Mouse (Mus musculus): ENCODE results near the gene Gm10309.

The Gm10309 gene

GRCm38 (mm10) chr17:86505183-86505631 is at the start of gene Gm10309:
TSS of gene Gm10309 (minus strand) at chr17:86505232.
- DNase-seq (ENCODE audit: low spot score) = no peak

- no peak for DNase-seq (ENCODE audit: low spot score)
These were observed 47.0 kb upstream of the Gm10309 start for GRCm38 (mm10) chr17:86551995-86552394.

- DNase-seq (ENCODE audit: low spot score) = no peak
These were observed 46.5 kb upstream of the Gm10309 start for GRCm38 (mm10) chr17:86551561-86551960.

GRCm38 (mm10) chr17:86549128-86549527 is 44.1 kb upstream of the Gm10309 start:
- DNase-seq (ENCODE audit: low spot score) = no peak

- DNase-seq (ENCODE audit: low spot score) = no peak
These were observed 41.5 kb upstream of the Gm10309 start for GRCm38 (mm10) chr17:86546529-86546928.

- no peak for DNase-seq (ENCODE audit: low spot score)
These were observed 34.9 kb upstream of the Gm10309 start for GRCm38 (mm10) chr17:86539881-86540430.

- peak; percentile 69 for DNase-seq (ENCODE audit: low spot score)
These were observed 31.0 kb upstream of the Gm10309 start for GRCm38 (mm10) chr17:86535827-86536656.

GRCm38 (mm10) chr17:86535096-86535495 is 30.1 kb upstream of the Gm10309 start:
- DNase-seq (ENCODE audit: low spot score) = no peak

- DNase-seq (ENCODE audit: low spot score) = no peak
These were observed 28.5 kb upstream of the Gm10309 start for GRCm38 (mm10) chr17:86533549-86533851.

- no peak for DNase-seq (ENCODE audit: low spot score)
These were observed 27.9 kb upstream of the Gm10309 start for GRCm38 (mm10) chr17:86532783-86533548.

- DNase-seq (ENCODE audit: low spot score) = no peak
These were observed 26.2 kb upstream of the Gm10309 start for GRCm38 (mm10) chr17:86531231-86531630.

GRCm38 (mm10) chr17:86529411-86529810 is 24.4 kb upstream of the Gm10309 start:
- DNase-seq (ENCODE audit: low spot score) = no peak

- no peak for DNase-seq (ENCODE audit: low spot score)
These were observed 24.0 kb upstream of the Gm10309 start for GRCm38 (mm10) chr17:86529003-86529402.

GRCm38 (mm10) chr17:86527298-86527697 is 22.3 kb upstream of the Gm10309 start:
- no peak for DNase-seq (ENCODE audit: low spot score)

- no peak for DNase-seq (ENCODE audit: low spot score)
These were observed 21.0 kb upstream of the Gm10309 start for GRCm38 (mm10) chr17:86526016-86526415.

- DNase-seq (ENCODE audit: low spot score) = no peak
These were observed 20.0 kb upstream of the Gm10309 start for GRCm38 (mm10) chr17:86525075-86525474.

GRCm38 (mm10) chr17:86523843-86524242 is 18.8 kb upstream of the Gm10309 start:
- no peak for DNase-seq (ENCODE audit: low spot score)

GRCm38 (mm10) chr17:86523374-86523773 is 18.3 kb upstream of the Gm10309 start:
- no peak for DNase-seq (ENCODE audit: low spot score)

- DNase-seq (ENCODE audit: low spot score) = no peak
These were observed 17.6 kb upstream of the Gm10309 start for GRCm38 (mm10) chr17:86522649-86523048.

- DNase-seq (ENCODE audit: low spot score) = no peak
These were observed 16.2 kb upstream of the Gm10309 start for GRCm38 (mm10) chr17:86521252-86521651.

- no peak for DNase-seq (ENCODE audit: low spot score)
These were observed 13.6 kb upstream of the Gm10309 start for GRCm38 (mm10) chr17:86518604-86519003.

- DNase-seq (ENCODE audit: low spot score) = no peak
These were observed 11.6 kb upstream of the Gm10309 start for GRCm38 (mm10) chr17:86516630-86517029.

Data from T-cell, adult 2 months (primary cell).